Mouse (Mus musculus) CH12.LX (cell line): ENCODE data around the gene Lrrc4b. TPM values are rescaled to one million over a fixed set of nuclear protein-coding genes. Genes with fewer than 3 reads are reported as not detected.

Source experiments
- DNase-seq: peaks from one replicate; pipeline ENCODE4 v3.0.0-alpha.2; 2013; ENCODE audit errors: extremely low read depth
- H3K27ac ChIP-seq: 2 replicates; pipeline ENCODE4 v1.5.1; 2012; ENCODE audit warnings: low read depth, mild to moderate bottlenecking, control low read depth, moderate library complexity; ENCODE audit not compliant: insufficient read depth
- H3K27me3 ChIP-seq: replicated peaks from 2 replicates; pipeline ENCODE3; 2012; ENCODE audit warnings: inconsistent platforms
- H3K36me3 ChIP-seq, 2 experiments: replicated peaks in 1 of 2; 2 replicates each; pipeline versions ENCODE3 to v1.6.1; 2012; ENCODE audit warnings: inconsistent platforms in 1 of 2, low read length in 1 of 2, mild to moderate bottlenecking in 1 of 2, mixed read lengths in 1 of 2, moderate library complexity in 1 of 2; ENCODE audit not compliant: control insufficient read depth in 1 of 2, insufficient read depth in 1 of 2
- H3K4me1 ChIP-seq, 2 experiments: 2 replicates each; pipeline ENCODE4 v1.6.1; 2012; ENCODE audit warnings: inconsistent platforms in 1 of 2, moderate library complexity in 1 of 2; ENCODE audit not compliant: insufficient read depth in 2 of 2, control insufficient read depth in 1 of 2
- H3K4me2 ChIP-seq: 2 replicates; pipeline ENCODE4 v1.6.1; 2012; ENCODE audit warnings: low read depth, mild to moderate bottlenecking, control low read depth; ENCODE audit not compliant: poor library complexity, insufficient read depth, severe bottlenecking
- H3K4me3 ChIP-seq, 3 experiments: fragments of 150-350 bp in 1 of 3; sonication (generic) in 1 of 3; replicated peaks in 1 of 3; 2 replicates each; pipeline versions ENCODE3 to v1.5.1; 2011 to 2012; ENCODE audit warnings: low read depth in 2 of 3, low read length in 2 of 3, mild to moderate bottlenecking in 2 of 3, moderate library complexity in 2 of 3, control low read depth in 1 of 3, improper control_type of control experiment in 1 of 3, inconsistent platforms in 1 of 3, mixed read lengths in 1 of 3; ENCODE audit not compliant: poor library complexity in 1 of 3
- H3K79me2 ChIP-seq: replicated peaks from 2 replicates; pipeline ENCODE4 v1.6.1; 2012; ENCODE audit warnings: mild to moderate bottlenecking, moderate library complexity; ENCODE audit not compliant: control insufficient read depth, poor library complexity, insufficient read depth, severe bottlenecking; ENCODE audit errors: extremely low read depth
- H3K9ac ChIP-seq: 2 replicates; pipeline ENCODE4 v1.6.1; 2012; ENCODE audit warnings: low read depth, mild to moderate bottlenecking, control low read depth, moderate library complexity; ENCODE audit not compliant: insufficient read depth
- H3K9me3 ChIP-seq: replicated peaks from 2 replicates; pipeline ENCODE3; 2012; ENCODE audit warnings: low read length, inconsistent platforms, mixed read lengths
- CHD1 ChIP-seq: IDR thresholded peaks from 2 replicates; pipeline ENCODE4 v1.6.1; 2012; ENCODE audit warnings: low read depth, low read length, improper control_type of control experiment, inconsistent platforms
- CHD2 ChIP-seq: IDR thresholded peaks from 2 replicates; pipeline ENCODE4 v1.6.1; 2011; ENCODE audit warnings: low read length, improper control_type of control experiment
- E2F4 ChIP-seq: IDR thresholded peaks from 2 replicates; pipeline ENCODE4 v1.6.1; 2011; ENCODE audit warnings: low read depth, low read length, improper control_type of control experiment; ENCODE audit not compliant: insufficient replicate concordance
- ELF1 ChIP-seq: IDR thresholded peaks from 2 replicates; pipeline ENCODE4 v1.6.1; 2014; ENCODE audit warnings: low read depth, mild to moderate bottlenecking, inconsistent platforms, low read length, improper control_type of control experiment
- EP300 ChIP-seq: IDR thresholded peaks from 2 replicates; pipeline ENCODE4 v1.6.1; 2011; ENCODE audit warnings: low read length, improper control_type of control experiment
- ETS1 ChIP-seq: conservative IDR thresholded peaks from 2 replicates; pipeline ENCODE4 v1.6.1; 2012; ENCODE audit warnings: low read depth, mild to moderate bottlenecking, inconsistent platforms, low read length, improper control_type of control experiment, moderate library complexity
- HCFC1 ChIP-seq: IDR thresholded peaks from 2 replicates; pipeline ENCODE4 v1.6.1; 2012; ENCODE audit warnings: low read depth, mild to moderate bottlenecking, inconsistent platforms, low read length, improper control_type of control experiment
- IRF4 ChIP-seq: IDR thresholded peaks from 2 replicates; pipeline ENCODE4 v1.6.1; 2014; ENCODE audit warnings: low read depth, mild to moderate bottlenecking, inconsistent platforms, low read length, improper control_type of control experiment
- JUND ChIP-seq: conservative IDR thresholded peaks from 2 replicates; pipeline ENCODE4 v1.6.1; 2011; ENCODE audit warnings: low read depth, low read length, improper control_type of control experiment
- KAT2A ChIP-seq: IDR thresholded peaks from 2 replicates; pipeline ENCODE4 v1.6.1; 2012; ENCODE audit warnings: low read length, improper control_type of control experiment, inconsistent platforms; ENCODE audit not compliant: insufficient replicate concordance
- MAX ChIP-seq: IDR thresholded peaks from 2 replicates; pipeline ENCODE4 v1.6.1; 2011; ENCODE audit warnings: low read length, improper control_type of control experiment
- PAX5 ChIP-seq: IDR thresholded peaks from 2 replicates; pipeline ENCODE4 v1.6.1; 2012; ENCODE audit warnings: low read length, inconsistent platforms, mixed read lengths
- POLR2A ChIP-seq: IDR thresholded peaks from 2 replicates; pipeline ENCODE4 v1.6.1; 2011; ENCODE audit warnings: low read depth, mild to moderate bottlenecking, improper control_type of control experiment, low read length
- RCOR1 ChIP-seq: conservative IDR thresholded peaks from 2 replicates; pipeline ENCODE4 v1.6.1; 2012; ENCODE audit warnings: low read depth, mild to moderate bottlenecking, inconsistent platforms, low read length, improper control_type of control experiment
- TBP ChIP-seq: conservative IDR thresholded peaks from 2 replicates; pipeline ENCODE4 v1.6.1; 2011; ENCODE audit warnings: low read depth, low read length, improper control_type of control experiment
- UBTF ChIP-seq: IDR thresholded peaks from 2 replicates; pipeline ENCODE4 v1.6.1; 2012; ENCODE audit warnings: low read depth, mild to moderate bottlenecking, inconsistent platforms, low read length, improper control_type of control experiment, moderate library complexity
- USF1 ChIP-seq: IDR thresholded peaks from 2 replicates; pipeline ENCODE4 v1.6.1; 2014; ENCODE audit warnings: low read depth, mild to moderate bottlenecking, inconsistent platforms, low read length, improper control_type of control experiment
- dilution Hi-C: fragments of 300-500 bp; cut with MboI; formaldehyde crosslinking; loops from 2 replicates; pipeline ENCODE4 v1.14.3; 2020; ENCODE audit warnings: low sequenced_read_pairs; ENCODE audit not compliant: extremely low pct_unique_long_range_greater_than_20kb, extremely low pct_ligation_motif_present
- in situ Hi-C: fragments of 300-500 bp; cut with MboI; formaldehyde crosslinking; loops from 3 replicates; pipeline ENCODE4 v1.14.3; 2019; ENCODE audit warnings: low sequenced_read_pairs, low pct_ligation_motif_present, low pct_unique_long_range_greater_than_20kb, mixed read lengths
- polyA plus RNA-seq: library from polyadenylated mRNA; unstranded; fragments of >175 nt; gene quantifications from 2 replicates; pipeline ENCODE4 v1.2.1, GENCODE M21; 2012; ENCODE audit warnings: low read depth; ENCODE audit not compliant: insufficient read length
- total RNA-seq, 2 experiments: library from RNA; depleted of rRNA; stranded (reverse); fragments of 300-350 nt in 1 of 2; fragments of >200 nt in 1 of 2; gene quantifications; 2 replicates each; pipeline ENCODE4 v1.2.3; 2012 to 2014

The Lrrc4b gene
- total and polyA plus RNA-seq, 3 experiments: 0.04 TPM; not detected in 2

DNA sequence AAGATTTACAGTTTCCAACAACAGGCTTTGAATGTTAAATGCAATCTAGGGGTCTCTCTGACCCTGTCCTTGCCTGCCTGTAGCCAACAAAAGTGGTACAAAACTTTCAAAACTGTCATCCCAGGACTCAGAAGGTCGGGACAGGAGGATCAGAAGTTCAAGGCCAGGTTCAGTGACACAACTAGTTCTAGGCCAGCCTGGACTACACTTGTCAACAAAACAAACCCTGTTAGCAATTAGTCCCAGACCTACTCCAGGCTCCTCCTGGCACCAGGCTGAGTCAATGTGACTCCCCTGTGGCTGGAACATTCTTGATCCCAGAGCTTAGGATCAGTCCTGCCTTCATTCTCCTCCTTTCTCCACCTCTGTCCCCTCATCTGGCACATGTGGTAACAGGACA, 70.1 kb downstream of the Lrrc4b start:
- Histone ChIP-seq H3K36me3 (peaks cover 12 to 43% of the 10 kb centered on the region in 2 experiments), H3K9ac (no peak overlapping the region), H3K4me1 (peaks cover 4 to 21% of the 10 kb centered on the region in 2 experiments; a peak in 3 of 4 replicates), H3K9me3 (no peaks in the 10 kb centered on the region), H3K27ac (no peak overlapping the region), H3K4me2 (no peak overlapping the region), H3K79me2 (peaks cover 8% of the 10 kb centered on the region; the same call in 1 of the 2 replicates), H3K27me3 (no peaks in the 10 kb centered on the region), H3K4me3 (no peak overlapping the region)
- dilution Hi-C loops (no loop called here), in situ Hi-C loops (loop anchor here (10.0 kb wide), 1 partner anchor 234 kb away; the partner anchor contains the start of gene Gm15517)
- no peak for DNase-seq
- TF ChIP-seq IRF4 (no peak), CHD2 (no peak), ELF1 (no peak), HCFC1 (no peak), KAT2A (no peak), TBP (no peak), E2F4 (no peak), UBTF (no peak), EP300 (no peak)

DNA sequence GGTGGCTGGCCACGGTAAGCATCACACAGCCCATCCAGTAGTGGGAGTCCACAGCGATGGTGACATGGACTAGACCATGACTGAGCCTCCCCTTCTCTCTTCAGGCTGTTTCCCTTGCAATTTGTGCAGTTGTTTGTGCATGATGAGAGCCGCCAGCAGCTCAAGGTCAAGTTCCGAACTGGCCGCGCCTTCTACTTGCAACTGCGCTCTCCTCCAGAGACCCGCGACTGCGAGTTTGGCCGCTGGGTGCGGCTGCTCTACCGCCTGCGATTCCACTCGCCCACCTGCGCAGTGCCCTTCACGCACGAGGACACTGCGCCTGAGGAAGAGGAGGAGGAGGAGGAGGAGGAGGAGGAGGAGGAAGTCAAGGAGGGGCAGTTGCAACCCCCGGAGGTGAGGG, 71.2 kb downstream of the Lrrc4b start:
- H3K4me2 ChIP-seq: no peak overlapping the region
- dilution Hi-C loops: no loop called here
- no peak overlapping the region for H3K9ac ChIP-seq
- H3K27ac ChIP-seq: no peak overlapping the region
- no peak overlapping the region for H3K4me3 ChIP-seq
- TF ChIP-seq MAX (no peak), RCOR1 (no peak), HCFC1 (no peak), USF1 (no peak), ELF1 (no peak), PAX5 (no peak), ETS1 (no peak), CHD1 (no peak), JUND (no peak), POLR2A (no peak)
- H3K27me3 ChIP-seq: no peaks in the 10 kb centered on the region
- no peak for DNase-seq
- in situ Hi-C loops: no loop called here
- peaks cover 5% of the 10 kb centered on the region for H3K9me3 ChIP-seq
- H3K79me2 ChIP-seq: peaks cover 8% of the 10 kb centered on the region; the same call in 1 of the 2 replicates
- H3K4me1 ChIP-seq: peaks cover 4 to 14% of the 10 kb centered on the region in 2 experiments; a peak in 3 of 4 replicates
- H3K36me3 ChIP-seq: peaks cover 21 to 46% of the 10 kb centered on the region in 2 experiments
